Mouse (Mus musculus) neutrophil, adult 5-6 weeks (primary cell): Measurements from ENCODE around the gene Tnfsfm13. TPM values are rescaled to one million over a fixed set of nuclear protein-coding genes. Genes with fewer than 3 reads are reported as not detected.
A peak's percentile ranks its signal among the peaks of the same experiment; 100 is the strongest.
"Not testable (repeated sequence)": the region's sequence is repeated elsewhere in the genome, so short reads cannot be mapped to it uniquely, and the experiment has no call there.

Experiments used
- ATAC-seq: fragments of 151-379, 151-347 bp; 2 replicates; pipeline ENCODE4 v1.8.0; 2017; ENCODE audit warnings: mild to moderate bottlenecking, moderate TSS enrichment; ENCODE audit not compliant: insufficient number of reproducible peaks, poor library complexity, low FRiP score, severe bottlenecking; ENCODE audit errors: extremely low read depth
- total RNA-seq: library from RNA; stranded (forward); fragments of 200-1000 nt; gene quantifications from 2 replicates; pipeline ENCODE4 v1.2.3, GENCODE M21; 2017

Tnfsfm13 gene
- total RNA-seq = 0.58 and 0.86 TPM in 2 replicates

DNA sequence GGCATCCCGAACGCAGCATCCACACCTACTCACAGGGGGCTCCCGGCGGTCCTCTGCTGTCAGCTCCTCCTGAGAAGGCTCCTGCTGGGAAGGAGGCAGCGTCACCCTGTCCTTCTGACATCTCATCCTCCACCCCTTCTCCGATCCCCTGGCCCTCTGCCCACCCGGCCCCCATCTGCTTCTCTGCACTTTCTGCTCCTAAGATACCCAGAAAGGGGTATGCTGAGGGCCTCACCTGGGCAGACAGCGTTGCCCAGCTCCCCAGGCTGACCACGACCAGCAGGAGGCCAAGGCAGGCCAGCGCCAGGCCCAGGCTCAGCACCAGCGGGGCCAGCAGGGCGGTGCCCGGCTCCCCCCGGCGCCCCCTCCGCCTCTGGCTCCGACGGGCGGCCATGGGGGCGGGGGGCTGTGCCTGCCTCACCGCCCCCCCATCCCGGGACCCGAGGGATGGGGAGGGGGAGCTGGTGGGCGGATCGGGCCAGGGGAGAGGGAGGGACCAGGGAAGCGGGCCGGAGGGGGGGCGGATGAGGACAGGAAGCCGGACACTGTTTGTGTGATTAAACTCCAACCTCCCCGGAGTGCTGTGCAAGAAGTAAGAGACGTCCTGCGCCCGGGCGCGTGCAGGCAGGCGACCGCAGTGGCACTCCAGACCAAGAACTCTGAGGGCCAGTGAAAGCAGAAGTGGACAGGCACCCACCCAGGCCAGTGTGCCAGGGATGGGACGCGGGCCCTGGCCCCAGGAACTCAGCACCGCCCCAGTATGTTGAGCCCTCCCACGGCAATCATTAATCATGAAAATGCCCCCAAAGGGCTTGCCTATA, at the start of gene Tnfsfm13, which contains the start of gene Tnfsf12:
Gene Tnfsfm13, minus strand, starts transcription at position 738 of the 821 bp plus-strand sequence.
Gene Tnfsf12, minus strand, starts transcription at position 489 of the 821 bp plus-strand sequence.
- ATAC-seq = 0 out of 2 replicates have a peak, but pooled peaks have one; percentile 34

DNA sequence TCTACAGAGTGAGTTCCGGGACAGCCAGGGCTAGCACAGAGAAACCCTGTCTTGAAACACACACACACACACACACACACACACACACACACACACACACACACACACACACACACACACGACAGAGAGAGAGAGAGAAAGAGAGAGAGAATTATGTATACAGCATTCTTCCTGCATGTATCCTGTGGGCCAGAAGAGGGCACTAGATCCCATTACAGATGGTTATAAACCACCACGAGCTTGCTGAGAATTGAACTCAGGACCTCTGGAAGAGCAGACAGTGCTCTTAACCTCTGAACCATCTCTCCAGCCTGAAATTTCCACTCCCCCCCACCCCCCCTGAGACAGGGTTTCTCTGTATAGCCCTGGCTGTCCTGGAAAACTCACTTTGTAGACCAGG, 35.5 kb upstream of the Tnfsfm13 start:
- ATAC-seq = not testable (repeated sequence)

DNA sequence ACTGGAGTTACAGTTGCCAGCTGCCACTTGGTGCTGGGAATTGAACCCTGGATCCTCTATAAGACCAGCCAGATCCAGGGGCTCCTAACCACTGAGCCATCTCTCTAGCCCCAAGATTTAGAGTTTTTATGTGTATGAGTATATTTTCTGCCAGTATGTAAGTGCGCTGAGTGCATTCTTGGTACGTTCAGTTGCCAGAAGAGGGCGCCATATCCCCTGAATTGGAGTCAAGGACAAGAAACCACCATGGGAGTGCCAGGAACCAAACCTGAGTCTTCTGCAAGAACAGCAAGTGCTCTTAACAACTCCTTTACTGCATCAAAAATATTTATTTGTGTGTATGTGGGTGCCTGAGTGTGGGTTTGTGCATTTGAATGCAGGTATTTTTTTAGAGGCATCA, 33.2 kb upstream of the Tnfsfm13 start:
- ATAC-seq = peak; percentile 41; the same call in 1 of the 2 replicates

DNA sequence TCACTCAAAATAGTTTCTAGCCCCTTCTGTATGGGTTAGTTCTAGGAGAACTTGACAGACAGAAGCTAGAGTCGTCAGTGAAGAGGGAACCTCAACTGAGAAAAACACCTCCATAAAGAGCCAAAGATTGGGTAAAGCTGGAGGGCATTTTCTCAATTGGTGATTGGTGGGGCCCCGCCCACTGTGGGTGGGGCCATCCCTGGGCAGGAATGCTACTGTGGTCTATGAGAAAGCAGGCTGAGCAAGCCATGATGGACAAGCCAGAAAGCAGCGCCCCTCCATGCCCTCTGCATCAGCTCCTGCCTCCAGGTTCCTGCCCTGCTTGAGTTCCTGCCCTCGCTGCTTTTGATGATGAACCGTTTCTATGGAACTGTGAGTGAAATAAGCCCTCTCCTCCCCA, 30.1 kb upstream of the Tnfsfm13 start:
- ATAC-seq = no peak

DNA sequence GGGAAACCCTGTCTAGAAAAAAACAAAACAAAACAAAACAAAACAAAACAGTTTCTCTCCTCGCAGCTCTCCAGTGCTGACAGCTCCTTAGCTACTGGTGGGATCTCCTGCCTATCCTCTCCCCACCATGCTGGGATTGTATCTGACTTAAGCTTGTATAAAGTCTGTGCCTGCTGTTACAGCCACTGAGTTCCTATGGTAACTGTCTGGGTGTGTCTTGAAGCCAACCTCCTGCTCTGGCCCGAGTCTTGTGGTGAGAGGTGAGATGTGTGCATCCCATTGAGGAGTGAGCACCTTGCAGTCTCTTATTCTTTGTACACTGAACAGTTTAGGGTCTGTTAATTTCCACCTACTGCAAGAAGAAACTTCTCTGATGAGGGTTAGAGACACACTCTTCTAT, 27.2 kb upstream of the Tnfsfm13 start:
- ATAC-seq = no peak

DNA sequence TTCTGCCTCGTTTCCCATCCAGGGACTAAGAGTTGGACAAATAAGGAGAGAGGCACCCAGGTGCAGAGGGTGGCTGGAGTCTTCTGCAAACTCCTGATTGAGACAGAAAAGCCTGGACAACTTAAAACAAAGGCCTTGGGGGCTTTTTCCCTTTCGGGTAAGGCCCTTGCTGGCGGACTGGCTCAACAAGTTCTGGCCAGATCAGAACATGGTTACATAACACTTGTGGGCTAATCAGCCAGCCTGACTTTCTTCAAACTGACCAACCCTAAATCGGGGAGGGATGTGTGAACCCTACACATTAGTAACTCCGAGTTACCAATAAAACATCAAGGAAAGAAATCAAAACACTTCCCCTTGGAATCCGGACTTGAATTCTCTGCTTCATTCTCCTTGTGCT, 25.0 kb upstream of the Tnfsfm13 start:
- ATAC-seq = no peak

DNA sequence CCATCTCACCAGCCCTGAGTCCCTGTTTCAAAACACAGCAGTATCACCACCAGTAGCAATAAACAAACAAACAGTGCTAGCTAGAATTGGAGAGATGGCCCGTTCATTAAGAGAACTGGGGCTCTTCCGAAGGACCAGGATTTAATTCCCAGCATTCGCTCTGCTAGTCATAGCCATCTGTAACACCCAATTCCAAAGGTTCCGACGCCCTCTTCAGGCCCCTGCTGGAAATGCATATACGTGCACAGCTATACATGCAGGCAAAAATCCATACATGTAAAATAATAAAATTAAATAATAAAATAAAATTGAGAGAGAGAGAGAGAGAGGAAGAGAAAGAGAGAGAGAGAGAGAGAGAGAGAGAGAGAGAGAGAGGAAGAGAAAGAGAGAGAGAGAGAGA, 23.5 kb upstream of the Tnfsfm13 start:
- no peak for ATAC-seq

DNA sequence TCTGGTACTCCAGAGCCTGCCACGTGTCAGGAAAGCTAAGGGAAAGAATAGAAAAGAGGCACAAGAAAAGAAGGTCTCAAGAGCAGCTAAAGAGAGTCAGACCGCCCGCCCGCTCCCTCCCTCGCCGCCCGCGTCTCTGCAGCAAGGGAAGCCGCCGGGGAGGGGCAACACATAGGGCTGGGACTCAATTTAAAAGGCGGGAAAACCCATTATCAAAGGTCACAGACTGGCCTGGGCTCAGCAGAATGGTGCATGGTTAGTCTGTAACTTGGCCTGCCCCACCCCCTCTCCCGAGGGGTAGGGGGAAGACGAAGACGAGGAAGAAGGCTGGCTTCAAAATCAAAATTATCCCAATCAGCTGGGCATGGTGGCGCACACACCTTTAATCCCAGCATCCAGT, 22.8 kb upstream of the Tnfsfm13 start:
- ATAC-seq = no peak

DNA sequence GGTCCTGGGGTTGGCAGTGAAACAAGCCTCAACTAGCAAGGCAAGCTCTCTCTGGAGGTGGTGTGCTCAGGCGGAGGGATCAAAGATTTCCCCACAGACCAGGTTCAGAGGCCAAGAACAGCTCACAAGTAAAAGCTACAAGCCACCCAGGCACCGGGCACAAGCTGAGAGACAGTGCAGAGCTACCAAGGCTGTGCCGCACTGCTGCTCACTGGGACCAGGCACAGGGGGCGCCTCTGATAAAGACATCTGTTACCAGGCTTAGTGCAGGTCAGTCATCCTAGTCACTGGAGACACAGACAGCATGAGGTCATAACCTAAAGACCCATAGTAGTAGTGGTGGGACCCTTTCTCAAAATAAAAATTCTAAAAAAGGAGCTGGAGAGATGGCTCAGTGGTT, 21.1 kb upstream of the Tnfsfm13 start:
- ATAC-seq = no peak

DNA sequence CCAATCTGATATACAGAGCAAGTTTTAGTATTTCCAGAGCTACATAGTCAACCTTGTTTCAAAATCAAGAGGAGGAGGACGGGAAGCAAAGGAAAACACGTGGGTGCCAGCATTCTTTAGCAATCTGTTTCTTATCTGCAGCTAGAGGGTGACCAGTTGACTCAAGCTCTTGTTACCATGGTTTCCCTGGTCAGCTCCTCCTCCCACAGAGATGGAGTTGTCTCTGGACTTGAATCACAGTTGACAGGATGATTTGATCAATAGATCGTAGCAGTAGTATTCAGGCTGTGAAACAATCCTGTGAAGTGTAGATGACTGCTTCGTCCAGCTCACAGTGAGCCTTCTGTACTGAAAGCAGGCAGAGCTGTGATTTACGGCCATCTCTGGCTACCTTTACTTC, 20.0 kb upstream of the Tnfsfm13 start:
- no peak for ATAC-seq

DNA sequence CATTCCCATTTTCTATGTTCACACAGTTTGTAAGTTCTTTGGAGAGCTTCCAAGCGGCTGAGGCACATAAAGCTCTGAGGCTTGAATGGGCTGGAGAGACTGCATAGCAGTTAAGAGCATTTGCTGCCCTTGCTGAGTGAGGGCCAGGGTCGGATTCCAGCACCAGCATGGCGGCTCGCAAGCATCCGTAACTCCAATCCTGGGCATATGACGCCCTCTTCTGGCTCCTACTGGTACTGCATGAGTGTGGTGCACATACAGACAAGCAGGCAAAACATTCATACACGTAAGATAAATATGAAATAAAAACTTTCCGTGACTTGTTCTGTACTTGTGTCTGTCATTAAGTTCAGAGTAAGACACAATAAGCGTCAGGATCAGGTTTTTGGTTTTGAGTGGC, 19.6 kb upstream of the Tnfsfm13 start:
- ATAC-seq = no peak

DNA sequence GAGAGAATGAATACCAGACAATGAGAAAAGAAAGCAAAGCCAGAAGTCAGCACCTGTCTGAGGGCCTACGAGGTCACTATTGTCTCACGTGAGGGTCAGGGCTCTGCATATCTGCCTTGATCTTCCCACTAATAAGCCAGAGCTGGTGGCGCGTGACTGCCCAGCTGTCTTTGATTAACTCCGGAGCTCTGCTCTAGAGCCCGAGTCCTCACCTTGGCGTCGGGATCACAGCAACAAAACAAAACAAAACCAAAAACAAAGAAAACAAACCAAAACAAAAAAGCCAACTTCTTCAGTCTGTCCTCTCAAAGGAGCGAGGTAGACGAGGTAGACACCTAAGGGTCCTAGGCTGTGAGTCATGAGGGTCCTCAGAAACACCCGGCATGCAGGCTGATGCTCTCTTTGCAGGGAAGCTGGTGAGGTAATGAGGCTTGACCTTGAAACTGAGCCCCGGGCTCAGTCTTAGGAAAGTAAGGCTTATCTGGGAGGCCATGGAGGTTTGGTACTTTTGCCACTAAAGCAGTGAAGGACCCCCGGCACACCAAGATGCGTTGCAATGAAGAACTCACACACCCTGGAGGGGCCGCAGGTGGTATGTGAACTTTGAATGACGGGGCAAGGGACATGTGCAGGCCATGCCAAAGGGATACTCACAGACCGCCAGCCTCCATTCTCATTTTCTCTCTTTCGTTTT, 18.9 kb upstream of the Tnfsfm13 start:
- ATAC-seq = no peak

DNA sequence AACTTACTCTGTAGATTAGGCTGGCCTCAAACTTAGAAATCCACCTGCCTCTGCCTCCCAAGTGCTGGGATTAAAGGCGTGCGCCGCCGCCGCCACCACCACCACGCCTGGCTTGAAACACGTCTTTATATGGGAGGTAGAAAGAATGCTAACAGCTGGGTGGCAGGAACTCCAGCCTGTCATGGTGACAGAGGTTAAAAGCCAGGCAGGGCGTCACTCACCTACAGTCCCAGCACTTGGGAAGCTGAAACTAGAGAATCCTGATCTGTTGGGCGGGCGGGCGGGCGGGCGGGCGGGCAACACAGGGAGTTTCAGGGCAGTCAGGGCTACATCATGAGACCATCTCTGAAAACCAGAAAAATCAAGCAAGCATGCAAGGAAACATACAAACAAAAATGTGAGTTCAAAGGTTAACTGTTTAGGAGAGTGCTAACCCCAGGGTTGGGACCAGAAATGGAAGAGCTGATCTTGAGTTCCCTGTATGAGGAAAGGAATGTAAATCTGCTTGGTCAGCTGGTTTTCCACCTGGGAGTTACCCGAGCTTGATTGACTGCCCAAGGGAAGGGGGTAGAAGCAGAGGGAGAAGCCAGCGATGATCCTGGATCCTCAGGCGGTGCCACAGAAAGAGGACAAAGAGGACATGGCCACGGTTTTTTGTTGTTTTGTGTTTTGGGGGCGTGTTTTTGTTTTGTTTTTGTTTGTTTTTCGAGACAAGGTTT, 17.2 kb upstream of the Tnfsfm13 start:
- ATAC-seq = no peak

DNA sequence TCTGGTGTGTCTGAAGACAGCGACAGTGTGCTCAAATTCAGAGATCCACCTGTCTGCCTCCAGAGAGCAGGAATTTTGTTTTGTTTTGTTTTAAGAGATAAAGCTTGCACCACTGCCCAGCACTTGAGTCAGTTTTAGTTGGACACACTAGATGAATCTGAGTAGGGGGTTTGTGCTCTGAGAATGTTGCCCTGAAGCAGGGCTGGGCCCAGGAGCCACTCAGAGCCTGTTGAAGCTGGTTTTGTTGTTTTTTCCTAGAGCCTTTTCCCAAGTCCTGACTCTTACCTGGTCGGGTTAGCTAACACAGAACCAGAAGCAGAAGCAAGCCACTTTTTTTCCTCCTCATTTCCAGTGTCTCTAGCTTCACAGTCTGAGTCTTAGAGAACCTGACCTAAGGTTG, 15.2 kb upstream of the Tnfsfm13 start:
- ATAC-seq = no peak

DNA sequence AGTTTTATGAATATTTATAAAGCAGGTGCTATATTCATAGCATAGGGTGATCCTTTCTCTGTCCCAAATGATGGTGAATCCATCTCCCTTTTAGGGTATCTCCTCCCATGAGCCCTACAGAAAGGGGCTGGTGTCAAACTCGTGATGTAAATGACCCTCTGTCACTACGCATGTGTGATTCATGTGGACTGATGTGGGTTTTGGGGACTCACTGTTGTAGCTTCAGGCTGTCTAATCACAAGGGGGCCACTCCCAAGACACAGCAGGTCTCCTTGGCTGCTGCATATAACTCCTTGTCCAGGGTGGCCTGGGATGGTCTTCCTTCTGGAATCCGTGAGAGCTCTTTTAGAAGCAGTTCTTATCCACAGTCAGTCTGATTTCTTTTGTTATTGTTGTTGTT, 14.6 kb upstream of the Tnfsfm13 start:
- no peak for ATAC-seq

DNA sequence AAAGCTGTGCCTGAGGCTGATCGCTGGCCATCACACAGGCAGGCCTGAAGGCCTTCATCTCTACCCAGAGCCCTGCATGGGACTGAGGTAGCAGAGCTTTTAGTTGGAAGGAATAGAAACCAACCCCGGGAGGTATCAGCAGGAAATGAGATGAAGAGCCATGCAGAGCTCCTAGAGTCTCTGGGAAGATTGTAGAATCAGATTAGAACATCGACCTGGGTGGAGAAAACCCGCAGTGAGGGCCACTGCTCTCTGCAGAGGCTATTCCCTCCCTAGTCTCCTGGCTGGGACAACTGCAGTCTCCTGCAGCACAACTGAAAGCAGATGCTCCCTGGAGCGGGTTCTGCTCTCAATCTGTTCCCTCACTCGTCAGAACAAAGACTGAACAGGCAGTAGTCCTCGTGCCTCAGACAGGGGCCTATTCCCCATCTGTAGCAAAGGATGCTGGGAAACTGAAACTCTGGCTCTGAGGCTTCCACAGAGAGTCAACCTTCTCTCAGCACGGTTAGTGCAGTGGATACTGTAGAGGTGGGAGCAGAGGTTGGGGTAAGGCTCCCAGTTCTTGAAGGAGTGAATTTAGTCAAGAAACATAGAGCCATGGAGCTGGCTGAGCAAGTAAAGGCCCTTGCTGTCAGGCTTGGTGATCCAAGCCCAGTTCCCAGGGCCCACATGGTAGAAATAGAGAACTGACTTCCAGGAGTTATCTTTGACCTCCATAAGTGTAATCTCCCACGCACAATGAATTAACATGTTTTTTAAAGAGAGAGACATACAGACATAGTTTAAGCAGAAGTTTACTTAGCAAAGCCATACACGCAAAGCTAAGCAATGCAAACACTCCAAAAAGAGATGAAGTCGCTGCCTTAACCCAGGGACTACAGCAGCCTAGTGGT, 13.9 kb upstream of the Tnfsfm13 start:
- ATAC-seq = no peak

DNA sequence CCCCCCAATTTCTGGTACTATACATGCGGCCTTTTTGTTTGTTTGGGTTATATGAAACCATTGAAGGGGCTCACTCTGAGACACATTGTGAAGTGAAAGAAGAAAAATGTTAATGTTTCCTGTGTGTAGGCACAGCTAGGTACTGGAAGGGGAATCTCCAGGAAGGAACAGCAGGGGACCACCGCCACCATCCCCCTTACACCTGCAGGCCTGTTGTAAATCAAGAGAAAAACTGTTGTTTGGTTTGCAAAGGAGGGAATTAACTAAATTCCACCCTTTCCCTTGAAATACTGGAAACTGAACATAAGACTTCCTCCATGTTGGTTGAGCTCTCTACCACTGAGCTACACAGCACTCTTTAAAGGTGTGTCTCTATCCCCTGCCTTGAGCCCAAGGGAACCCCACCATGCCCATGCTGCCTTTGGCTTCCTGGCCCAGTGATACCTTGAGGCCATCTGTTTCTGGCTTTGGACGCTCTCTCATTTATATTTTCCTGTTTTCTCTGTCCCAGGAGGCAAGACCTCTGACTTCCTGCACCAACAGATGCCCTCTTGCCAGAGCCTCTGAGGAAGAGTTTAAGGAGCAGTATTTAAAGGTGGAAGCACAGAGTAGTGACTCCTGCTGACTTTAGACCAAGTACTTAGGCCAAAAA, 12.8 kb upstream of the Tnfsfm13 start:
- ATAC-seq = no peak

DNA sequence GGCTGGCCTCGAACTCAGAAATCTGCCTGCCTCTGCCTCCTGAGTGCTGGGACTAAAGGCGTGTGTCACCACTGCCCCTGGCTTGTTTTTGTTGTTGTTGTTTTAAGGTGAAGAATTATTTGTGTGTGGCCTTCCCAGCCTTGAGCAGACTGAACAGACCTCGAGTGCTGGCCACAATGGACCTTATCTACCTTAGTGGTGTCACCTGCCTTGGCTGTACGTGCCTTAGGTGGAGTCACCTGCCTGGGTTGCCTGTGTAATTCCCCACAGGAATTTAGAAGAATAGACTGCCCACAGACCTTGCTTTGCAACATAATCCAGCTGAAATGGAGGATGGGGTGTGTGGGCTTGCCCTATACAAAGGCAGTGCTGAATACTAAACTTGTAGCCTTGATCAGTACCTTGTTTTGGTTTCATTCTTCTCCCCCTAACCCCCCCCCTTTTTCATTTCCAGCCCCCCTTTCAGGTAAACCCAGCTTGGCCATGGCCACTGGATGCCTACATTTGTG, 12.0 kb upstream of the Tnfsfm13 start:
- no peak for ATAC-seq
